Mouse (Mus musculus): ENCODE measurements around the gene Efemp1. TPM values are rescaled to one million over a fixed set of nuclear protein-coding genes. Genes with fewer than 3 reads are reported as not detected.
A peak's percentile ranks its signal among the peaks of the same experiment; 100 is the strongest.

The Efemp1 gene
- polyA plus RNA-seq, 1 experiment from 2014 or later = 22.7 TPM

DNA sequence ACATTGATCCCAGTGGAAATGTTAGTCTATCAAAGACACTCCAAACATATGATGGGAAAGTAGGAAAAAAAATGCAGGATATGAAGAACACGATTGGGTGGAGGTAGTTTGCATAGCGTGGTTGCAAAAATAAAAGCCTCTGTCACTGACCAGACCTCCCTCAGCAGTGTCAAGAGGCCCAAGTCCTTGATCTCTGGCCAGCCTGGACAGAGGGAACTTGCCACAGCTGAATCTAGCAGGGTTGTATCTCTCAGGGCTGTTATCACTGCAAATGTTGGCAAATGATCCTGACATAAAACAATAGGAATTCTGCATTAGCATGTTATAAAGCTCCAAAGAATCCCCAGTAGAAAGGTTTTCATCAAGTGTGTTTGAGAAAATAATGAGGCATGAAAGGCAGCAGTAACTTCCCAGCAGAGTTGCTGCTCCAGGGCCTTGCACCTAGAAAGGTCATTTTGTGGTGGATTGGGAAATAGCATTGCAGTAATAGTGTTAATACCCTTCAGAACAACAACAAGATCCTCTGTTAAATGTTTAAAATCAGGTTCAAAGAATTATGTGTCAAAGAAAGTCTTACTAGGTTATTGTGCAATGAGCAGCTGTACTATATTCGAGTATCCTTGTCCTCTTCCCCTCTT is 56.0 kb downstream of the Efemp1 start:
- no peak overlapping the region for H3K27ac ChIP-seq (ENCODE audit: low read length)
- H3K4me1 ChIP-seq (ENCODE audit: insufficient read depth, low read length) = no peaks in the 10 kb centered on the region
- H3K9me3 ChIP-seq (ENCODE audit: low read length) = no peaks in the 10 kb centered on the region
- H3K4me3 ChIP-seq (ENCODE audit: low read length) = no peak overlapping the region
- 44% methylated on average over 3 of the region's 3 CpGs for WGBS
- H3K9ac ChIP-seq (replicated peaks; ENCODE audit: low read length) = no peak overlapping the region
- H3K4me2 ChIP-seq (replicated peaks; ENCODE audit: low read depth, low read length) = no peak overlapping the region
- no peak for ATAC-seq (ENCODE audit: low FRiP score, low TSS enrichment)
- H3K27me3 ChIP-seq (ENCODE audit: insufficient read depth, low read length) = no peaks in the 10 kb centered on the region
- no peaks in the 10 kb centered on the region for H3K36me3 ChIP-seq (ENCODE audit: insufficient read depth, low read length)

DNA sequence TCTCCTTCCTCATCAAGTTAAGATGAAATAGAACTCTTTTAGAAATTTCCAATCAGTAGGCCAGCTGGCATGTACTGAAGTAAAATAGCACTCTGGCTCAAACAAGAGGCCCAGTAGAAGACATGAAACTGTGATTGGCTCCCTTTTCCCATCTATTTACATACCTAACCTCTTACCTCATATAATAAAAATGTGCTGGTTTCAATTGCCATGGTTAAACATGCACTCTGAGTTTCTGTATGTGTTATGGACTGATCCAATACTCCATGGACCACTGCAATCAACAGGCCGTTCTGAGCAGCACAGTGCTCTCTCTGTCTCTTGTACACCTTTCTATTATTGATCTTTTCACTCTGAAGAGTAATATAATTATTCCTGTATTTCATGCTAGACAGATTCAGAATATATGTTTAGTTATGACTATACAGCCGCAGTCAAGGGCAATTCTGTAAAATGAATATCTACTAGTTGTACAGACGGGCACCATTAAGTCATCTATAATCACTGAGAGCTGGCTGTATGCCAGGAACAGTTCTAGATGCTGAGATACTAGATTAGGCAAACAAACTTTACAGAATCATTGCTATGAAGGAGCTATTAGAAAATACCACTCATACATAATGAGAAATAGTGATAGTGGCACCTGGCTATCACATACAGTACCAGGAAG is 59.6 kb downstream of the Efemp1 start:
- ATAC-seq (ENCODE audit: low FRiP score, low TSS enrichment) = no peak

GRCm38 (mm10) chr11:28934449-28934848 is 81.4 kb downstream of the Efemp1 start:
- Histone ChIP-seq H3K9me3 (ENCODE audit: low read length) (no peaks in the 10 kb centered on the region), H3K9ac (replicated peaks; ENCODE audit: low read length) (no peak overlapping the region), H3K36me3 (ENCODE audit: insufficient read depth, low read length) (no peaks in the 10 kb centered on the region), H3K4me1 (ENCODE audit: insufficient read depth, low read length) (no peaks in the 10 kb centered on the region), H3K27ac (ENCODE audit: low read length) (no peak overlapping the region), H3K4me3 (ENCODE audit: low read length) (no peak overlapping the region), H3K4me2 (replicated peaks; ENCODE audit: low read depth, low read length) (no peak overlapping the region), H3K27me3 (ENCODE audit: insufficient read depth, low read length) (no peaks in the 10 kb centered on the region)
- ATAC-seq (ENCODE audit: low FRiP score, low TSS enrichment) = peak; percentile 39; the same call in 1 of the 2 replicates

More for the DNA sequence above, 59.6 kb downstream of the Efemp1 start:
- Histone ChIP-seq H3K4me1 (ENCODE audit: insufficient read depth, low read length) (no peaks in the 10 kb centered on the region), H3K36me3 (ENCODE audit: insufficient read depth, low read length) (no peaks in the 10 kb centered on the region), H3K4me2 (replicated peaks; ENCODE audit: low read depth, low read length) (no peak overlapping the region), H3K27ac (ENCODE audit: low read length) (no peak overlapping the region), H3K9ac (replicated peaks; ENCODE audit: low read length) (no peak overlapping the region), H3K27me3 (ENCODE audit: insufficient read depth, low read length) (no peaks in the 10 kb centered on the region), H3K9me3 (ENCODE audit: low read length) (no peaks in the 10 kb centered on the region), H3K4me3 (ENCODE audit: low read length) (no peak overlapping the region)
- 82% methylated on average over 3 of the region's 3 CpGs for WGBS

DNA sequence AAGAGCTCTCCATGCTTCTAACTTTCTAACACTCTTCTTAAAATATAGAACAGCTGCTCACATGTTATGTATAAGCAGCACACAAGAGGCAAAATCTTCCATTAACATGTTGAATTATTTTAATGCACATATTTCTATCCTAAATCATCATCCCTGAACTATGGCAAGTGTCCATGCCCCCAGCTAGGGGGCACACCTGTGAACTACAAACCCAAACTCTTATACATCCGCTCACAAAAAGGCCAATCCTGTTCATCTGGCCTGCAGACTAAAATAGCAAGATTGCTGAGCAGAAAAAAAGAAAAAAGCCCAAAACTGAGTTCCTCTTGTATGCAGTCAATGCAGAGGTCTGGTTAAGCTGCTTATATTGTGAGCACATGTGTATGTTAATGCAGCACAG is 86.6 kb downstream of the Efemp1 start:
- ATAC-seq (ENCODE audit: low FRiP score, low TSS enrichment) = no peak
- Histone ChIP-seq H3K4me1 (ENCODE audit: insufficient read depth, low read length) (no peaks in the 10 kb centered on the region), H3K27ac (ENCODE audit: low read length) (no peak overlapping the region), H3K9me3 (ENCODE audit: low read length) (no peaks in the 10 kb centered on the region), H3K4me2 (replicated peaks; ENCODE audit: low read depth, low read length) (no peak overlapping the region), H3K9ac (replicated peaks; ENCODE audit: low read length) (no peak overlapping the region), H3K4me3 (ENCODE audit: low read length) (no peak overlapping the region), H3K27me3 (ENCODE audit: insufficient read depth, low read length) (no peaks in the 10 kb centered on the region), H3K36me3 (ENCODE audit: insufficient read depth, low read length) (no peaks in the 10 kb centered on the region)
- 88% methylated on average over 1 of the region's 1 CpGs for WGBS

DNA sequence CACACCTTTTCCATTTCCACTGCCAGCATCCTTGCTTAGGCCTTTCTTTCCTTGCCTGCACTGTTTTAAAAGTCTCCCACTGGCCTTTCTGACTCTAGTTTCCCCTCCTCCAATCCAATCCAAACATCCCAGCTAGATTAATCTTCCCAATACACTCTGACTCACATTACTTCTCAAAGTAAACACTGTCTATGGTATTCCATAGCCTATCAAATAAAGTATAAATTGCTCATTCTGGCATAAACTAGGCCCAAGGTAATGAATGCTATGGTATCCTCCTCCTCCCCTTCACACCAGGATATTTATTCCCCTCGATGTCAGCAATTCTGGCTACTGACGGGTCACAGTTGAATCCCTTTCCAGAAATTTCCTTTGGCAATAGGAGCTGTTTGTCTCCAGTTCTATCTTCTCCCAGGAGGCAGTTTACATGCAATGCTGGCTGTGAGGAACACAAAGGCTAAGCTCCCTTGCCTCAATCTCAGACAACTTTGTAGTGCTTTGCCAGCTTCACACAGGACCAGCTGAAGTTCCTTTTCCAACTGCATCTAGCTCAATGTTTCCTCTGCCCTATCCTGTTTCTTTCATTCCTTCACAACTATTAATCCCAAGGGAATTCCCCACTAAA is 98.7 kb downstream of the Efemp1 start:
- H3K9ac ChIP-seq (replicated peaks; ENCODE audit: low read length) = no peak overlapping the region
- H3K4me3 ChIP-seq (ENCODE audit: low read length) = no peak overlapping the region
- H3K27me3 ChIP-seq (ENCODE audit: insufficient read depth, low read length) = no peaks in the 10 kb centered on the region
- H3K4me1 ChIP-seq (ENCODE audit: insufficient read depth, low read length) = peaks cover 18% of the 10 kb centered on the region; the same call in 1 of the 2 replicates
- no peaks in the 10 kb centered on the region for H3K9me3 ChIP-seq (ENCODE audit: low read length)
- H3K4me2 ChIP-seq (replicated peaks; ENCODE audit: low read depth, low read length) = no peak overlapping the region
- no peaks in the 10 kb centered on the region for H3K36me3 ChIP-seq (ENCODE audit: insufficient read depth, low read length)
- no peak overlapping the region for H3K27ac ChIP-seq (ENCODE audit: low read length)
- peak; percentile 72 for ATAC-seq (ENCODE audit: low FRiP score, low TSS enrichment)
- WGBS = 33% methylated on average over 2 of the region's 2 CpGs

DNA sequence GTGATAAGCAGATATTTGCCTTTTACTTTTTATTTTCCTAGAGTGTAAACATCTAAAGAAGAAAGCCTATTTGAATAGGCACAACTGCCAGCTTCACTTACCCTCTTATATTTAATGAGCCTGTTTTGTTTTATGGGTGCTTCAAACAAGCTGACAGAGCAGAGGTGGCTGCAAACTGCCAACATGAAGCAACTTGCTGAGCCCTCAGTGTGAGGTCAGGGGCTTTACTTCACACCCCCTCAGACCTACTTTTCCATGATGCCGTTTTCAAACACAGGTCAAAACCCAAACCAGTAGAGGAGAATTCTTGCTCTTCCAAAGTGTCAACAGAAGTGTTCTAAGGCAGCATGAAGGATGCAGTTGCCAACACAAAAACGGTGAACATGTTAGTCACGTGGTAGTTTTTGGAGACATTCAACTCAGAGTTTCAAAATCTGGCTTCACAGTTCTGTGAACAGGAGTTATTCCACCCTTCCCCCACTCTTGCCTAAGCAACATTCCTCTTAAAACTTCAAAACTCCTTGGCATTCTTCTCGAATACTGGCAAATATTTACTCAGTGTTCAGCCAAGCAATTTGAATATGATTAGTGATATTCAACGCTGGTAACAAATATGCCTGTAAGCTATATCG is 101.8 kb downstream of the Efemp1 start:
- Histone ChIP-seq H3K36me3 (ENCODE audit: insufficient read depth, low read length) (no peaks in the 10 kb centered on the region), H3K4me1 (ENCODE audit: insufficient read depth, low read length) (peaks cover 18% of the 10 kb centered on the region; the same call in 1 of the 2 replicates), H3K4me2 (replicated peaks; ENCODE audit: low read depth, low read length) (0 out of 2 replicates have a peak overlapping the region, but pooled peaks have one; percentile 2), H3K9ac (replicated peaks; ENCODE audit: low read length) (no peak overlapping the region), H3K27me3 (ENCODE audit: insufficient read depth, low read length) (no peaks in the 10 kb centered on the region), H3K9me3 (ENCODE audit: low read length) (no peaks in the 10 kb centered on the region), H3K4me3 (ENCODE audit: low read length) (no peak overlapping the region), H3K27ac (ENCODE audit: low read length) (peak overlapping the region; percentile 44)
- peak; percentile 72 for ATAC-seq (ENCODE audit: low FRiP score, low TSS enrichment)
- 42% methylated on average over 6 of the region's 6 CpGs for WGBS

GRCm38 (mm10) chr11:28955305-28955701 is 102.3 kb downstream of the Efemp1 start:
- Histone ChIP-seq H3K4me2 (replicated peaks; ENCODE audit: low read depth, low read length) (0 out of 2 replicates have a peak overlapping the region, but pooled peaks have one; percentile 2), H3K9ac (replicated peaks; ENCODE audit: low read length) (no peak overlapping the region), H3K27ac (ENCODE audit: low read length) (peak overlapping the region; percentile 5; the same call in 1 of the 2 replicates), H3K4me3 (ENCODE audit: low read length) (no peak overlapping the region), H3K27me3 (ENCODE audit: insufficient read depth, low read length) (no peaks in the 10 kb centered on the region), H3K4me1 (ENCODE audit: insufficient read depth, low read length) (peaks cover 18% of the 10 kb centered on the region; the same call in 1 of the 2 replicates), H3K36me3 (ENCODE audit: insufficient read depth, low read length) (no peaks in the 10 kb centered on the region), H3K9me3 (ENCODE audit: low read length) (no peaks in the 10 kb centered on the region)
- ATAC-seq (ENCODE audit: low FRiP score, low TSS enrichment) = peak; percentile 46; the same call in 1 of the 2 replicates

GRCm38 (mm10) chr11:28961381-28961780 is 108.4 kb downstream of the Efemp1 start:
- Histone ChIP-seq H3K27ac (ENCODE audit: low read length) (no peak overlapping the region), H3K4me2 (replicated peaks; ENCODE audit: low read depth, low read length) (no peak overlapping the region), H3K4me3 (ENCODE audit: low read length) (no peak overlapping the region), H3K9me3 (ENCODE audit: low read length) (0 out of 2 replicates have a peak, but pooled peaks cover 2% of the 10 kb centered on the region), H3K36me3 (ENCODE audit: insufficient read depth, low read length) (no peaks in the 10 kb centered on the region), H3K27me3 (ENCODE audit: insufficient read depth, low read length) (no peaks in the 10 kb centered on the region), H3K4me1 (ENCODE audit: insufficient read depth, low read length) (no peaks in the 10 kb centered on the region), H3K9ac (replicated peaks; ENCODE audit: low read length) (no peak overlapping the region)
- no peak for ATAC-seq (ENCODE audit: low FRiP score, low TSS enrichment)
- WGBS = 68% methylated on average over 1 of the region's 1 CpGs

All from kidney, embryonic 16.5 days (tissue).